ENCODE assay signal across 6 mouse cellular contexts in genomic region chr14:73329871-73330270, GRCm38 (mm10).
"Had no signal": no experiment of that assay in that cellular context is flagged by ENCODE, and none has a peak within 500 bp of the region (broad histone marks: within the 10 kb centered on the region; RNA-seq: fewer than 3 reads in every experiment).

No protein-coding gene starts in this region.

- DNase-seq: kidney, adult 2 months; kidney, postnatal 14 days; right cerebral cortex, postnatal 14 days; thymus, postnatal 4 days had no signal

- ATAC-seq: intestine, embryonic 15.5 days; midbrain, embryonic 16.5 days had no signal
